Mouse (Mus musculus): Measurements from ENCODE around the gene Rnf5. TPM values are rescaled to one million over a fixed set of nuclear protein-coding genes. Genes with fewer than 3 reads are reported as not detected.

Gene Rnf5
- polyA plus RNA-seq, 1 experiment from 2014 or later: 280 TPM

DNA sequence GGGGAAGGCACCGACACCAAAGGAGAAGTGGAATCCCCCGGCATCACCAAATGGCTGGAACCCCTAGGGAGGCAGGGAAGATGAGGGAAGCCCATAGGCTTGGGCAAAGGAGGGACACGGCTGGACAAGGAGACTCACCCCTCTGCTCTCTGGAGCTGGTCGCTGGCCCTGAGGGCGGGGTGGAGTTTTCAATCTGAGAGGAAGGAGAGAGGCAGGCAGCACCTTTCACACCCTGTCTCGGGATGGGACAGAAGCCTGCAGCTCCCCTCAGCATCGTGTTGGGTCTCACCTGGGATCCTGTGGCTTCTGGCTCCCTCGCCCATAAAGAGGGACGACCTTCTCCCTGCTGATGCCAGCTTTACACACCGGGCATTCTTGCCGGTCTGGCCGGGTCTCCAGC lies 1.7 kb downstream of the Rnf5 start:
- H3K4me3 ChIP-seq (replicated peaks): peak overlapping the region; percentile 70
- 89% methylated on average over 12 of the region's 12 CpGs for WGBS
- H3K9me3 ChIP-seq (replicated peaks): no peaks in the 10 kb centered on the region
- H3K36me3 ChIP-seq: peaks cover 21% of the 10 kb centered on the region
- no peak for ATAC-seq (ENCODE audit: low FRiP score)
- no peak overlapping the region for H3K27ac ChIP-seq (replicated peaks)
- H3K4me1 ChIP-seq: peaks cover 29% of the 10 kb centered on the region
- H3K9ac ChIP-seq (replicated peaks): no peak overlapping the region
- H3K27me3 ChIP-seq (replicated peaks): no peaks in the 10 kb centered on the region
- peak overlapping the region; percentile 69 for H3K4me2 ChIP-seq

DNA sequence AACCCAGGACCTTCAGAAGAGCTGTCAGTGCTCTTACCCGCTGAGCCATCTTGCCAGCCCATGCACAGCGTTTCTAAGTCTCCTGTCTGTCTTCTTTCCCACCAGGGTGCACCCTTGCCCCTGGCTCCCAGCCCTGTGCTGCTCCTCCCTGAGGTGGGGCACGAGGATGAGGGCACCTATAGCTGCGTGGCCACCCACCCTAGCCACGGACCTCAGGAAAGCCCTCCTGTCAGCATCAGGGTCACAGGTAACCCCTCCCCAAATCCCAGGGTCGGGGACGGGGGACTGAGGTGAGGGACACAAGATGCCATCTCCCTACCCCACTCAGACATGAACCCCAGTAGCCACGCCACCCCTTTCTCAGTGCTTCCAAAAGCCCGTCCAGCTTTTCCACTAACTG lies 3.6 kb downstream of the Rnf5 start:
- Histone ChIP-seq H3K4me2 (no peak overlapping the region), H3K4me1 (peaks cover 29% of the 10 kb centered on the region), H3K36me3 (peaks cover 37% of the 10 kb centered on the region), H3K4me3 (replicated peaks) (no peak overlapping the region), H3K27ac (replicated peaks) (no peak overlapping the region), H3K27me3 (replicated peaks) (no peaks in the 10 kb centered on the region), H3K9ac (replicated peaks) (no peak overlapping the region), H3K9me3 (replicated peaks) (no peaks in the 10 kb centered on the region)
- WGBS: 76% methylated on average over 9 of the region's 9 CpGs
- ATAC-seq (ENCODE audit: low FRiP score): no peak

DNA sequence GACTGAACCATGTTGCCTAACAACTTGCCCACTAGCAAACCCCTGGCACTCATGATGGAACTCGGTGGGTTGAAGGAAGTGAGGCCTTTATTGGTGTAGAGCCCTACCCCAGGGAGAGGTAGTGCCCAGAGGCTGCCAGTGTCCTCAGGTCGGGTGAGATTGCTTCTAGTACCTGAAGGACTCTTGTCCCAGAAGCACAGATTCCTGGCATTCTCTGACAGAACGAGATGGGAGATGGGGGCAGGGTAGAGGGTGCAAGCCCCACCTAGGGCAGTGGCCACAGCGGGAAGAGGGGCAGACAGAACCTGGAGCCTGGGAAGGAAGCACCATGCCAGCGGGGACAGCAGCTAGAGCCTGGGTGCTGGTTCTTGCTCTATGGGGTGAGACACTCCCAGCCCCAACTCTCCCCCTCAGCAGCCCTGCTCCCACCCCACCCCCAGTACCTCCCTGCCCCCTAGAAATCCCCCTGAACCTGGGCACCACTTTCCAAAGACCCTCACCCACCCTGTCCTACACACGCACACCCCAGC lies 5.9 kb downstream of the Rnf5 start, which contains the start of gene Ager:
Gene Ager, plus strand, starts transcription at position 297 of the 530 bp plus-strand sequence.
- peaks cover 43% of the 10 kb centered on the region for H3K4me1 ChIP-seq
- H3K27me3 ChIP-seq (replicated peaks): no peaks in the 10 kb centered on the region
- 22% methylated on average over 6 of the region's 6 CpGs for WGBS
- H3K4me2 ChIP-seq: no peak within 1 kb of the TSS
- no peak within 1 kb of the TSS for H3K9ac ChIP-seq (replicated peaks)
- H3K27ac ChIP-seq (replicated peaks): no peak within 1 kb of the TSS
- no peak within 1 kb of the TSS for H3K4me3 ChIP-seq (replicated peaks)
- ATAC-seq (ENCODE audit: low FRiP score): no peak
- H3K36me3 ChIP-seq: peaks cover 42% of the 10 kb centered on the region
- no peaks in the 10 kb centered on the region for H3K9me3 ChIP-seq (replicated peaks)

DNA sequence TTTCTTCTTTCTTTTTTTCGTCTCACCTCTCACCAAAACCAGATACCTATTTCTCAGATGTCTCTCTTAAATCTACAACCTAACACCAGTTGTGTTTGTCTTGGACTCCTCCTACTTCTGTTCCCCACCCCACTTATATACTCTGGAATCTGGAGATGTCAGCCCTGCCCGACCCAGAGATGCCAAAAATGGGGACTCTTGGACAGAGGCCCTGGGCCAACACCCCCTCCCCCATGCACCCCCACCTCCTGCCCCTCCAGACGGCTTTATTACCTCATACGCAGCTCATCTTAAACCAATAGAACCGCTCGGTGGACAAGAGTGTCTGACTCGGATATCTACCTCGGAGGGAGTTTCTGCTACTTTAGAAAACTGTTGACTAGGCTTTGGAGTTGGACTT lies 7.4 kb downstream of the Rnf5 start:
- H3K4me2 ChIP-seq: no peak overlapping the region
- no peaks in the 10 kb centered on the region for H3K9me3 ChIP-seq (replicated peaks)
- ATAC-seq (ENCODE audit: low FRiP score): no peak
- H3K36me3 ChIP-seq: peaks cover 35% of the 10 kb centered on the region
- H3K27ac ChIP-seq (replicated peaks): no peak overlapping the region
- no peaks in the 10 kb centered on the region for H3K27me3 ChIP-seq (replicated peaks)
- no peak overlapping the region for H3K9ac ChIP-seq (replicated peaks)
- no peak overlapping the region for H3K4me3 ChIP-seq (replicated peaks)
- WGBS: 74% methylated on average over 8 of the region's 8 CpGs
- peaks cover 41% of the 10 kb centered on the region for H3K4me1 ChIP-seq

DNA sequence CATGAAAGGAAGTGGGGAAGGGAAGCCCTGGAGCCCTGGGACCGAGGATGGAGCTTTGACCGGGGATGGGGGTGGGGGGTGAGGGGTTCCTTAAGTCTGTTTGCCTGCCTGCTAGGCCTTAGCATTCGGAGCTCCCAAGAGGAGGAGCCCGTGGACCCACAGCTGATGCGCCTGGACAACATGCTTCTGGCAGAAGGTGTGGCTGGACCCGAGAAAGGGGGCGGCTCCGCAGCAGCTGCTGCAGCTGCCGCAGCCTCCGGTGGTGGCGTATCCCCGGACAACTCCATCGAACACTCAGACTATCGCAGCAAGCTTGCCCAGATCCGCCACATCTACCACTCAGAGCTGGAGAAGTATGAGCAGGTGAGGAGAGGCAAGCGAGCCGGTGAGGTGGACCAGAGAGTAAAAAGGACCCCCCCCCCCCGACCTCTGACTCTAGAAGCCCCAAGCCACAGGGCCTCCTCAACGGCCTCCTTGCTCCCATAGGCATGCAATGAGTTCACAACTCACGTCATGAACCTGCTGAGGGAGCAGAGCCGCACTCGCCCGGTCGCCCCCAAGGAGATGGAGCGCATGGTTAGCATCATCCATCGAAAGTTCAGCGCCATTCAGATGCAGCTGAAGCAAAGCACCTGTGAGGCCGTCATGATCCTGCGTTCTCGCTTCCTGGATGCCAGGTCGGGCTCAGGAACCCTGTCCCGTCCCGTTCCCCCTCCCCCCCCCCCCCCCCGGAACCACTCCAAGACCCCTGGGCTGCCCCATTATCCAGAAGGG lies 9.6 kb downstream of the Rnf5 start:
- Histone ChIP-seq H3K4me3 (replicated peaks) (peak overlapping the region; percentile 78), H3K36me3 (peaks cover 21% of the 10 kb centered on the region), H3K9ac (replicated peaks) (peak overlapping the region; percentile 97), H3K27me3 (replicated peaks) (no peaks in the 10 kb centered on the region), H3K9me3 (replicated peaks) (no peaks in the 10 kb centered on the region), H3K27ac (replicated peaks) (peak overlapping the region; percentile 98), H3K4me2 (peak overlapping the region; percentile 88), H3K4me1 (peaks cover 56% of the 10 kb centered on the region)
- 49% methylated on average over 33 of the region's 34 CpGs for WGBS
- no peak for ATAC-seq (ENCODE audit: low FRiP score)

DNA sequence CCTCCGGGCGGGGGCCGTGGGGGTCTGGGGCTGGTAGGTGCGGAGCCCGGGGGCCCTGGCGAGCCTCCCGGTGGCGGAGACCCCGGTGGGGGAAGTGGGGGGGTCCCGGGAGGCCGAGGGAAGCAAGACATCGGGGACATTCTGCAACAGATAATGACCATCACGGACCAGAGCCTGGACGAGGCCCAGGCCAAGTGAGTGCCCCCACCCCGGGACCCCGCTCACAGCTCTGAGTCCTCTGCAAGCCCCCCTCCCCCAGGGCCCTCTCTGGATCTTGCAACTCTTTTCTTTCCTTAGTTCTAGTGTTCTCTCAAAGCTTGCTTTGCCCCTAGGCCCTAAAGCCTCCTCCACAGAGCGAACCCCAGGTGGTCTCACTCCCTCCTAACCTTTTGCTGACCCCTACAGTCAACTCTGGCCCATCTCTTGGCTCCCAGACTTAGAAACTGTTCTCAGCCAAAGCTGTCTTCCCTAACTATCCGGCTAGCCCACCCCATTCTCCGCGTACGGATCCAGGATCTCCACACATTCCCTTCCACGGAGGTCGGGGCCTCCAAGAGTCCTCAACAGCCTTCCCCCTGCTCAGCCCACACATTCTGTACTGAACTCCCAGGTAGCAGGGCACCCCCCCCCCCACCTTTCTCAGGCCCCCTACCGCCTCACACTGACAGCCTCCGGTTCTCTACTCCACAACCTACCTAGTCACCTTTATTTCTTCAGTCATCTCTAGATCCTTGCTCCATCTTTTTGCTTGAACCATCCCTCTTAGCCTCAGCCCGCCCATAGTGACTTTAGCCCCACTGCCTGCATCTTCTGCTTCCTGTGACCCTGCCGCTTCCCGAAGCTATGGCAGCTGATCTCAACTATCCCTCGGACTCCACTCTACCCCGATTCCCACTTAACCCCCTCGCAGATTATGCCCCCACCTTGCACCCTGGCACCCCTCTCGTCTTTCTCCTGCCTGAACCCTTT lies 10.6 kb downstream of the Rnf5 start:
- H3K36me3 ChIP-seq: peaks cover 21% of the 10 kb centered on the region
- H3K9me3 ChIP-seq (replicated peaks): no peaks in the 10 kb centered on the region
- WGBS: 2% methylated on average over 31 of the region's 32 CpGs
- peak overlapping the region; percentile 98 for H3K27ac ChIP-seq (replicated peaks)
- H3K9ac ChIP-seq (replicated peaks): peak overlapping the region; percentile 97
- H3K27me3 ChIP-seq (replicated peaks): no peaks in the 10 kb centered on the region
- peak overlapping the region; percentile 78 for H3K4me3 ChIP-seq (replicated peaks)
- peak overlapping the region; percentile 88 for H3K4me2 ChIP-seq
- ATAC-seq (ENCODE audit: low FRiP score): peak; percentile 15; the same call in 1 of the 2 replicates
- H3K4me1 ChIP-seq: peaks cover 65% of the 10 kb centered on the region

DNA sequence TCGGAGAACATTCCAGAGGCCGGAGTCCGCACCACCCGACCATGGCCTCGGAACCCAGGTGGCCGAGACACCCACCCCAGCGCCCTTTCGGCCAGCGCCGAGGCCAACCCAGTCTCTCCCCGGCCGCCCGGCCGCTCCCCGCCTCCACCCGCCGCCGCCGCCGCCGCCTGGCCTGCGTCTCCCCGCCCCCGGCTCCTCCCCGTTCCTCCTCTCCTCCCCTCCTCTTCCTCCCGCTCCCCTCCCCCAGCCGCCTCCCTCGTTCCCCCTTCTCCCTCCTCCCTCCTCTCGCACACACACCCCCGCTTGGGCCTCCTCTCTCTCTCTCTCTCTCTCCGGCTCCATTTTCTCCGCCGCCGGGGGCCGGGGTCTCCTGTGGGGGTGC lies 11.5 kb downstream of the Rnf5 start:
- H3K27ac ChIP-seq (replicated peaks): peak overlapping the region; percentile 98
- 1% methylated on average over 32 of the region's 35 CpGs for WGBS
- no peaks in the 10 kb centered on the region for H3K9me3 ChIP-seq (replicated peaks)
- no peaks in the 10 kb centered on the region for H3K27me3 ChIP-seq (replicated peaks)
- peak overlapping the region; percentile 88 for H3K4me2 ChIP-seq
- H3K4me3 ChIP-seq (replicated peaks): peak overlapping the region; percentile 78
- peaks cover 65% of the 10 kb centered on the region for H3K4me1 ChIP-seq
- H3K36me3 ChIP-seq: peaks cover 21% of the 10 kb centered on the region
- peak overlapping the region; percentile 97 for H3K9ac ChIP-seq (replicated peaks)
- peak; percentile 56 for ATAC-seq (ENCODE audit: low FRiP score)

DNA sequence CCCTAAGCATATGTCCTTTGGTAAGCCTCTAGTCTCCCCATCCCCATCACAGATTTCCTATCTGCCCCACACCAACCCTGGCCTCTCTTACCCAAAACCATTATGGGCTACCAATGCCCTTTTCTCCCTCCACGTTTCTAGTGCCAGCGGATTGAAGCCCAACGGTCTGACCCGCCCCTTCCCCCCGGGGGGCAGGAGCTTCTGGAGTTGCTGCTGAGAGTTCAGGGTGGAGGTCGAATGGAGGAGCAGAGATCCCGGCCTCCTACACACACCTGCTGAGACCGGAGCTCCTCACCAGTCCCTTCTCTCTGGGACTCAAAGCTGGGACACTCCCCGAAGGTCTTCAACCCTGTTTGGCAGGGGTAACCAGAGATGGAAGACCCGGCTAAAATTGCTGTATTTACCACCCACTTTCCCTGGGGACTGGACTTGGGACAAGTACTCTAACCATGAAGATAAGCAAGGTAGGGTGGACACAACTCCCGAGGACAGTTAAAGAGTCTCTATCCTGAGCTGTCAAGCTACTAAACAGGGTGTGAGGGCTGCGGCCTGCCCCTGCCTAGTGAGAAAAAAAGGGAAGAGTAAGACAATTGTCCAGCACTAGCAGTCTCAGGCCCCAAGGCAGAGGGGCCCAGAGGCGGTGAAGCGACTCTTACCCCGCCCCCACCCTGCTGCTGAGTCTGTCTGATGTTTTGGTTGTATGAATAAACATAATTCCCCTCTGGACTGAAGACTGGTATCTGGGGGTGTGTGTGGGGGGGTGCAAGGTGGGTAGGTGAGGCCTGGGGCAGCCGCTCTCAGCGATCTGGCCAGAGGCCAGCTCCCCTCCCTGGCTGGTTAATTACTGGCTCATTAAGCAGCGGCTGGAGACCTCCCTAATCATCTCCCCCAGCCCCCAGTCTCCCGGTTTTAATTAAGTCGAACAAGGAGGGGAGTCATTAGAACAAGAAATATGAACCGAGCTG lies 12.2 kb downstream of the Rnf5 start, which contains the start of gene Pbx2:
Gene Pbx2, plus strand, starts transcription at position 238 of the 965 bp plus-strand sequence.
- Histone ChIP-seq H3K9ac (replicated peaks) (peak within 1 kb of the TSS; percentile 97), H3K4me2 (peak within 1 kb of the TSS; percentile 88), H3K36me3 (peaks cover 16% of the 10 kb centered on the region), H3K27me3 (replicated peaks) (no peaks in the 10 kb centered on the region), H3K27ac (replicated peaks) (peak within 1 kb of the TSS; percentile 98), H3K4me3 (replicated peaks) (peak within 1 kb of the TSS; percentile 78), H3K9me3 (replicated peaks) (no peaks in the 10 kb centered on the region), H3K4me1 (peaks cover 68% of the 10 kb centered on the region)
- 3% methylated on average over 21 of the region's 21 CpGs for WGBS
- ATAC-seq (ENCODE audit: low FRiP score): peak; percentile 1

DNA sequence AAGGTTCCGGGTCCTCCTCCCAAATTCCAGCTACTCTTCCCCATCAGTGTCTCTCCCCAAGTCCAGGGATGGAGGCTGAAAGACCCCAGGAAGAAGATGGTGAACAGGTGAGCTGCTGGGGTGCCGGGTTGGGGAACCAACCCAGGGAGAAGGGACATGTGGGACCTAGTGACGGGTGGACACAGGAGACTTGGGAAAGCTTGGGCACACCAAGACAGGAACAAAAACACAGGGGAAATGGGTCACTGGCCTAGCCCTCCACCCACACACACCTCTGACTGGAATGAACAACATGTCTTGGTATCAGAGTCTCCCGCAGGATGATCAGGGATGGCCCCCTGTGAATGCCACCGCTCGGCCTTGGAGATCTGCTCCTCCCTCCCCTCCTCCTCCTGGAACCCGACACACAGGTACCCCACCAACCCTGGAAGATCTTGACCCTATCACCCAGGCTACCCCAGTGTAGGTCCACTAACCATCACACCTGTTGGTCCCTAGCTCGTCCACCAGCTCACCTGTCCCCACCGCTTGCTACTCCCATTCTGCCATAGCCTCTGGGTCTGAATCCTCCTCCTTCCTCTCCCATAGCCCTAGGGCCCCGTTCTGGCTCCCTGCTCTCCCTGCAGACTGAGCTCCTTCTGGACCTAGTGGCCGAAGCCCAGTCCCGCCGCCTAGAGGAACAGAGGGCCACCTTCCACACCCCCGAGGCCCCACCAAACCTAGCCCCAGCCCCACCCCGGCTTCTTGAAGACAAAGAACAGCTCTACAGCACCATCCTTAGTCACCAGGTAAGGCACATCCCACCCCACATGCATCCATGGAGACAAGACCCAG lies 13.1 kb downstream of the Rnf5 start:
- Histone ChIP-seq H3K36me3 (peaks cover 6% of the 10 kb centered on the region), H3K9me3 (replicated peaks) (no peaks in the 10 kb centered on the region), H3K27me3 (replicated peaks) (no peaks in the 10 kb centered on the region), H3K27ac (replicated peaks) (peak overlapping the region; percentile 98), H3K4me2 (peak overlapping the region; percentile 88), H3K4me3 (replicated peaks) (peak overlapping the region; percentile 78; the same call in 1 of the 2 replicates), H3K4me1 (peaks cover 72% of the 10 kb centered on the region), H3K9ac (replicated peaks) (0 out of 2 replicates have a peak overlapping the region, but pooled peaks have one; percentile 10)
- no peak for ATAC-seq (ENCODE audit: low FRiP score)
- WGBS: 70% methylated on average over 15 of the region's 15 CpGs

DNA sequence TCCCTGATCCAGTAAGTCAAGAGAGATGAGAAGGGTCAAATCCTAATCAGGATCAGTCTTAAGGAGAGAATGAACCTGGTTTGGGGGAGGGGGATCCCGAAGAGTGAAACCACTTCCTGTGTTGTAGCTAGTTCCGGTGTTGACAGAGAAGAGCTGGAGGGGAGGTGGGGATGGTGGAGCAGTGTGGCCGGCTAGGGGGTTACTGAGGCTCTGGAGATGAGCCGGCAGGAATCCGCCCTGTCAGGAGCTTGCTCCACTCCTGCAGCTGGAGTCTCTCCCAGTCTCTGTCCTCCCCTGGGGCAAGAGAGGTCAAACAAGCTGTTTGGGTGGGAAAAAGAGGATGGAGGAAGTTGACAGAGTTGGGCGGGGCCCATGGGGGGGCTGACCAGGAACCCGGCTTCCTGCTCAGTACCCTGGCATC lies 13.8 kb downstream of the Rnf5 start, which contains the start of gene Gpsm3:
Gene Gpsm3, plus strand, starts transcription at position 126 of the 421 bp plus-strand sequence.
- peaks cover 69% of the 10 kb centered on the region for H3K4me1 ChIP-seq
- H3K36me3 ChIP-seq: peaks cover 3% of the 10 kb centered on the region
- H3K27me3 ChIP-seq (replicated peaks): no peaks in the 10 kb centered on the region
- H3K27ac ChIP-seq (replicated peaks): peak within 1 kb of the TSS; percentile 98
- ATAC-seq (ENCODE audit: low FRiP score): no peak
- H3K9me3 ChIP-seq (replicated peaks): no peaks in the 10 kb centered on the region
- 0 out of 2 replicates have a peak within 1 kb of the TSS, but pooled peaks have one; percentile 78 for H3K4me3 ChIP-seq (replicated peaks)
- 0 out of 2 replicates have a peak within 1 kb of the TSS, but pooled peaks have one; percentile 10 for H3K9ac ChIP-seq (replicated peaks)
- WGBS: 31% methylated on average over 7 of the region's 7 CpGs
- peak within 1 kb of the TSS; percentile 88 for H3K4me2 ChIP-seq
